Mouse (Mus musculus): ENCODE data around the gene Bdkrb2. TPM values are rescaled to one million over a fixed set of nuclear protein-coding genes. Genes with fewer than 3 reads are reported as not detected.

Bdkrb2 gene
- polyA plus RNA-seq, 1 experiment from 2014 or later, result 0.78 TPM

GRCm38 (mm10) chr12:105587526-105587925 is 24.5 kb downstream of the Bdkrb2 start:
- Histone ChIP-seq H3K4me1 (ENCODE audit: control insufficient read depth, insufficient read depth, low read length) (peaks cover 8% of the 10 kb centered on the region; the same call in 1 of the 2 replicates), H3K4me3 (ENCODE audit: low read depth, low read length) (no peak overlapping the region), H3K36me3 (ENCODE audit: control insufficient read depth, insufficient read depth, low read length) (no peaks in the 10 kb centered on the region), H3K9me3 (ENCODE audit: control insufficient read depth, low read depth, low read length) (no peaks in the 10 kb centered on the region), H3K27me3 (ENCODE audit: control insufficient read depth, insufficient read depth, low read length) (no peaks in the 10 kb centered on the region), H3K4me2 (replicated peaks; ENCODE audit: low read depth, low read length) (no peak overlapping the region), H3K9ac (replicated peaks; ENCODE audit: low read depth, low read length) (no peak overlapping the region), H3K27ac (ENCODE audit: low read length) (no peak overlapping the region)
- no peak for ATAC-seq (ENCODE audit: insufficient number of reproducible peaks, insufficient read depth, low FRiP score, low read depth)
- WGBS, result 76% methylated on average over 8 of the region's 8 CpGs

GRCm38 (mm10) chr12:105590786-105591185 is 27.8 kb downstream of the Bdkrb2 start:
- Histone ChIP-seq H3K9me3 (ENCODE audit: control insufficient read depth, low read depth, low read length) (no peaks in the 10 kb centered on the region), H3K9ac (replicated peaks; ENCODE audit: low read depth, low read length) (no peak overlapping the region), H3K4me2 (replicated peaks; ENCODE audit: low read depth, low read length) (no peak overlapping the region), H3K4me1 (ENCODE audit: control insufficient read depth, insufficient read depth, low read length) (no peaks in the 10 kb centered on the region), H3K4me3 (ENCODE audit: low read depth, low read length) (no peak overlapping the region), H3K27me3 (ENCODE audit: control insufficient read depth, insufficient read depth, low read length) (no peaks in the 10 kb centered on the region), H3K36me3 (ENCODE audit: control insufficient read depth, insufficient read depth, low read length) (no peaks in the 10 kb centered on the region), H3K27ac (ENCODE audit: low read length) (no peak overlapping the region)
- 72% methylated on average over 7 of the region's 7 CpGs for WGBS
- no peak for ATAC-seq (ENCODE audit: insufficient number of reproducible peaks, insufficient read depth, low FRiP score, low read depth)

- 96% methylated on average over 23 of the region's 23 CpGs for WGBS
Observed at GRCm38 (mm10) chr12:105592361-105592761, 29.3 kb downstream of the Bdkrb2 start.

GRCm38 (mm10) chr12:105593471-105593870 is 30.4 kb downstream of the Bdkrb2 start:
- 58% methylated on average over 4 of the region's 4 CpGs for WGBS
- no peak overlapping the region for H3K9ac ChIP-seq (replicated peaks; ENCODE audit: low read depth, low read length)

More at GRCm38 (mm10) chr12:105592361-105592761, 29.3 kb downstream of the Bdkrb2 start:
- no peak for ATAC-seq (ENCODE audit: insufficient number of reproducible peaks, insufficient read depth, low FRiP score, low read depth)
- no peaks in the 10 kb centered on the region for H3K9me3 ChIP-seq (ENCODE audit: control insufficient read depth, low read depth, low read length)
- no peak overlapping the region for H3K4me3 ChIP-seq (ENCODE audit: low read depth, low read length)
- no peaks in the 10 kb centered on the region for H3K4me1 ChIP-seq (ENCODE audit: control insufficient read depth, insufficient read depth, low read length)
- no peak overlapping the region for H3K9ac ChIP-seq (replicated peaks; ENCODE audit: low read depth, low read length)
- no peaks in the 10 kb centered on the region for H3K27me3 ChIP-seq (ENCODE audit: control insufficient read depth, insufficient read depth, low read length)
- no peak overlapping the region for H3K27ac ChIP-seq (ENCODE audit: low read length)
- H3K36me3 ChIP-seq (ENCODE audit: control insufficient read depth, insufficient read depth, low read length), result no peaks in the 10 kb centered on the region
- no peak overlapping the region for H3K4me2 ChIP-seq (replicated peaks; ENCODE audit: low read depth, low read length)

GRCm38 (mm10) chr12:105597135-105597534 is 34.1 kb downstream of the Bdkrb2 start:
- Histone ChIP-seq H3K36me3 (ENCODE audit: control insufficient read depth, insufficient read depth, low read length) (no peaks in the 10 kb centered on the region), H3K9ac (replicated peaks; ENCODE audit: low read depth, low read length) (no peak overlapping the region), H3K27me3 (ENCODE audit: control insufficient read depth, insufficient read depth, low read length) (no peaks in the 10 kb centered on the region), H3K27ac (ENCODE audit: low read length) (no peak overlapping the region), H3K9me3 (ENCODE audit: control insufficient read depth, low read depth, low read length) (no peaks in the 10 kb centered on the region), H3K4me1 (ENCODE audit: control insufficient read depth, insufficient read depth, low read length) (no peaks in the 10 kb centered on the region), H3K4me3 (ENCODE audit: low read depth, low read length) (no peak overlapping the region), H3K4me2 (replicated peaks; ENCODE audit: low read depth, low read length) (no peak overlapping the region)
- WGBS, result 92% methylated on average over 8 of the region's 8 CpGs
- ATAC-seq (ENCODE audit: insufficient number of reproducible peaks, insufficient read depth, low FRiP score, low read depth), result no peak

More at GRCm38 (mm10) chr12:105593471-105593870, 30.4 kb downstream of the Bdkrb2 start:
- no peak for ATAC-seq (ENCODE audit: insufficient number of reproducible peaks, insufficient read depth, low FRiP score, low read depth)
- Histone ChIP-seq H3K4me2 (replicated peaks; ENCODE audit: low read depth, low read length) (no peak overlapping the region), H3K4me1 (ENCODE audit: control insufficient read depth, insufficient read depth, low read length) (no peaks in the 10 kb centered on the region), H3K4me3 (ENCODE audit: low read depth, low read length) (no peak overlapping the region), H3K36me3 (ENCODE audit: control insufficient read depth, insufficient read depth, low read length) (no peaks in the 10 kb centered on the region), H3K27ac (ENCODE audit: low read length) (no peak overlapping the region), H3K27me3 (ENCODE audit: control insufficient read depth, insufficient read depth, low read length) (no peaks in the 10 kb centered on the region), H3K9me3 (ENCODE audit: control insufficient read depth, low read depth, low read length) (no peaks in the 10 kb centered on the region)

GRCm38 (mm10) chr12:105598503-105598902 is 35.5 kb downstream of the Bdkrb2 start:
- Histone ChIP-seq H3K4me2 (replicated peaks; ENCODE audit: low read depth, low read length) (no peak overlapping the region), H3K9ac (replicated peaks; ENCODE audit: low read depth, low read length) (no peak overlapping the region), H3K27ac (ENCODE audit: low read length) (no peak overlapping the region), H3K4me1 (ENCODE audit: control insufficient read depth, insufficient read depth, low read length) (no peaks in the 10 kb centered on the region), H3K4me3 (ENCODE audit: low read depth, low read length) (no peak overlapping the region), H3K27me3 (ENCODE audit: control insufficient read depth, insufficient read depth, low read length) (no peaks in the 10 kb centered on the region), H3K9me3 (ENCODE audit: control insufficient read depth, low read depth, low read length) (no peaks in the 10 kb centered on the region), H3K36me3 (ENCODE audit: control insufficient read depth, insufficient read depth, low read length) (no peaks in the 10 kb centered on the region)
- WGBS, result 73% methylated on average over 10 of the region's 10 CpGs
- no peak for ATAC-seq (ENCODE audit: insufficient number of reproducible peaks, insufficient read depth, low FRiP score, low read depth)

GRCm38 (mm10) chr12:105599098-105599497 is 36.1 kb downstream of the Bdkrb2 start:
- no peak for ATAC-seq (ENCODE audit: insufficient number of reproducible peaks, insufficient read depth, low FRiP score, low read depth)
- H3K27ac ChIP-seq (ENCODE audit: low read length), result no peak overlapping the region
- no peak overlapping the region for H3K9ac ChIP-seq (replicated peaks; ENCODE audit: low read depth, low read length)
- H3K4me1 ChIP-seq (ENCODE audit: control insufficient read depth, insufficient read depth, low read length), result 0 out of 2 replicates have a peak, but pooled peaks cover 1% of the 10 kb centered on the region
- H3K27me3 ChIP-seq (ENCODE audit: control insufficient read depth, insufficient read depth, low read length), result no peaks in the 10 kb centered on the region
- no peaks in the 10 kb centered on the region for H3K9me3 ChIP-seq (ENCODE audit: control insufficient read depth, low read depth, low read length)
- no peak overlapping the region for H3K4me2 ChIP-seq (replicated peaks; ENCODE audit: low read depth, low read length)
- no peaks in the 10 kb centered on the region for H3K36me3 ChIP-seq (ENCODE audit: control insufficient read depth, insufficient read depth, low read length)
- H3K4me3 ChIP-seq (ENCODE audit: low read depth, low read length), result no peak overlapping the region
- 51% methylated on average over 5 of the region's 5 CpGs for WGBS

GRCm38 (mm10) chr12:105601586-105601985 is 38.6 kb downstream of the Bdkrb2 start:
- H3K4me2 ChIP-seq (replicated peaks; ENCODE audit: low read depth, low read length), result no peak overlapping the region
- H3K4me3 ChIP-seq (ENCODE audit: low read depth, low read length), result no peak overlapping the region
- H3K4me1 ChIP-seq (ENCODE audit: control insufficient read depth, insufficient read depth, low read length), result 0 out of 2 replicates have a peak, but pooled peaks cover 2% of the 10 kb centered on the region
- WGBS, result 67% methylated on average over 6 of the region's 6 CpGs
- ATAC-seq (ENCODE audit: insufficient number of reproducible peaks, insufficient read depth, low FRiP score, low read depth), result no peak
- no peak overlapping the region for H3K9ac ChIP-seq (replicated peaks; ENCODE audit: low read depth, low read length)
- no peaks in the 10 kb centered on the region for H3K27me3 ChIP-seq (ENCODE audit: control insufficient read depth, insufficient read depth, low read length)
- H3K9me3 ChIP-seq (ENCODE audit: control insufficient read depth, low read depth, low read length), result no peaks in the 10 kb centered on the region
- H3K36me3 ChIP-seq (ENCODE audit: control insufficient read depth, insufficient read depth, low read length), result no peaks in the 10 kb centered on the region
- no peak overlapping the region for H3K27ac ChIP-seq (ENCODE audit: low read length)

- Histone ChIP-seq H3K36me3 (ENCODE audit: control insufficient read depth, insufficient read depth, low read length) (no peaks in the 10 kb centered on the region), H3K27ac (ENCODE audit: low read length) (no peak within 1 kb of the TSS), H3K4me1 (ENCODE audit: control insufficient read depth, insufficient read depth, low read length) (0 out of 2 replicates have a peak, but pooled peaks cover 2% of the 10 kb centered on the region), H3K4me2 (replicated peaks; ENCODE audit: low read depth, low read length) (no peak within 1 kb of the TSS), H3K27me3 (ENCODE audit: control insufficient read depth, insufficient read depth, low read length) (no peaks in the 10 kb centered on the region), H3K9ac (replicated peaks; ENCODE audit: low read depth, low read length) (no peak within 1 kb of the TSS), H3K4me3 (ENCODE audit: low read depth, low read length) (no peak within 1 kb of the TSS), H3K9me3 (ENCODE audit: control insufficient read depth, low read depth, low read length) (no peaks in the 10 kb centered on the region)
- no peak for ATAC-seq (ENCODE audit: insufficient number of reproducible peaks, insufficient read depth, low FRiP score, low read depth)
- 79% methylated on average over 11 of the region's 11 CpGs for WGBS
Observed at GRCm38 (mm10) chr12:105602581-105603210, 39.7 kb downstream of the Bdkrb2 start, which contains the start of gene Bdkrb1. Gene Bdkrb1 (plus strand): TSS chr12:105603085.
